13 mouse cellular contexts compared by ENCODE assay signal in genomic region chr7:144417234-144417633, GRCm38 (mm10). TPM values are rescaled to one million over a fixed set of nuclear protein-coding genes. Genes with fewer than 3 reads are reported as not detected.
DNase-seq lines count a peak whose midpoint lies in the region; ATAC-seq and TF ChIP-seq lines count a peak whose summit lies in the region.
"Had no signal": no experiment of that assay in that cellular context is flagged by ENCODE, and none has a peak within 500 bp of the region (broad histone marks: within the 10 kb centered on the region; RNA-seq: fewer than 3 reads in every experiment).

No protein-coding gene starts in this region.

- no peak overlapping the region for H3K4me3 ChIP-seq in intestine, embryonic 14.5 days (ENCODE audit: low read depth, low read length)
- H3K4me3 ChIP-seq in intestine, postnatal 0 days (ENCODE audit: low read depth, low read length), result no peak overlapping the region
- H3K4me3 ChIP-seq in forebrain, embryonic 16.5 days (replicated peaks; ENCODE audit: low read length), result no peak overlapping the region
- H3K4me3 ChIP-seq in hindbrain, postnatal 0 days (ENCODE audit: low read length), result no peak overlapping the region
- no peak overlapping the region for H3K4me3 ChIP-seq in neural tube, embryonic 13.5 days
- H3K4me3 ChIP-seq: embryonic facial prominence, embryonic 15.5 days; liver, embryonic 12.5 days had no signal

- ATAC-seq in intestine, embryonic 14.5 days (replicated peaks; ENCODE audit: low FRiP score, low TSS enrichment, low read depth), result peak; percentile 12; the same call in 1 of the 2 replicates
- no peak for ATAC-seq in intestine, postnatal 0 days
- ATAC-seq in forebrain, embryonic 16.5 days, result peak; percentile 45
- 0 out of 2 replicates have a peak, but pooled peaks have one; percentile 28 for ATAC-seq in hindbrain, postnatal 0 days
- 0 out of 2 replicates have a peak, but pooled peaks have one; percentile 21 for ATAC-seq in neural tube, embryonic 13.5 days (ENCODE audit: low read depth)
- ATAC-seq: liver, embryonic 12.5 days had no signal

- no peak for DNase-seq in intestine, embryonic 14.5 days (ENCODE audit: low spot score)
- DNase-seq in hindbrain, postnatal 0 days (ENCODE audit: low spot score), result no peak
- DNase-seq in spleen, adult 12 weeks (ENCODE audit: low spot score), result no peak
- DNase-seq in cerebellum, postnatal 25 days, result no peak
- DNase-seq in adrenal gland, postnatal 36 days, result no peak
- DNase-seq: kidney, adult 18-20 months; thymus, postnatal 14 days had no signal

- WGBS in intestine, embryonic 14.5 days, result 38% methylated on average over 2 of the region's 2 CpGs
- WGBS in intestine, postnatal 0 days, result 38% methylated on average over 2 of the region's 2 CpGs
- WGBS in forebrain, embryonic 16.5 days, result 21% methylated on average over 2 of the region's 2 CpGs
- 27% methylated on average over 2 of the region's 2 CpGs for WGBS in hindbrain, postnatal 0 days
- WGBS in neural tube, embryonic 13.5 days, result 64% methylated on average over 2 of the region's 2 CpGs

- peaks cover 19% of the 10 kb centered on the region for H3K4me1 ChIP-seq in intestine, embryonic 14.5 days (replicated peaks; ENCODE audit: control insufficient read depth, insufficient read depth, low read length)
- no peaks in the 10 kb centered on the region for H3K4me1 ChIP-seq in intestine, postnatal 0 days (replicated peaks; ENCODE audit: control insufficient read depth, insufficient read depth, low read length)
- peaks cover 22% of the 10 kb centered on the region for H3K4me1 ChIP-seq in forebrain, embryonic 16.5 days (replicated peaks; ENCODE audit: control insufficient read depth, insufficient read depth, low read length)
- peaks cover 24% of the 10 kb centered on the region for H3K4me1 ChIP-seq in hindbrain, postnatal 0 days (ENCODE audit: insufficient read depth, low read length)
- peaks cover 45% of the 10 kb centered on the region for H3K4me1 ChIP-seq in neural tube, embryonic 13.5 days (replicated peaks)

- H3K9me3 ChIP-seq in intestine, embryonic 14.5 days (ENCODE audit: control insufficient read depth, low read length), result no peaks in the 10 kb centered on the region
- no peaks in the 10 kb centered on the region for H3K9me3 ChIP-seq in intestine, postnatal 0 days (ENCODE audit: control insufficient read depth)
- no peaks in the 10 kb centered on the region for H3K9me3 ChIP-seq in forebrain, embryonic 16.5 days (ENCODE audit: control insufficient read depth, low read length)
- H3K9me3 ChIP-seq in hindbrain, postnatal 0 days (ENCODE audit: low read length), result no peaks in the 10 kb centered on the region
- H3K9me3 ChIP-seq in neural tube, embryonic 13.5 days, result no peaks in the 10 kb centered on the region
- H3K9me3 ChIP-seq: embryonic facial prominence, embryonic 15.5 days; G1E; liver, embryonic 12.5 days had no signal

- H3K9ac ChIP-seq in intestine, embryonic 14.5 days (ENCODE audit: low read length), result no peak overlapping the region
- H3K9ac ChIP-seq in intestine, postnatal 0 days (ENCODE audit: low read depth, low read length), result no peak overlapping the region
- 0 out of 2 replicates have a peak overlapping the region, but pooled peaks have one; percentile 23 for H3K9ac ChIP-seq in forebrain, embryonic 16.5 days (replicated peaks; ENCODE audit: low read depth, low read length)
- no peak overlapping the region; the same call in 1 of the 2 replicates for H3K9ac ChIP-seq in hindbrain, postnatal 0 days (replicated peaks; ENCODE audit: low read length)
- peak overlapping the region; percentile 23; the same call in 1 of the 2 replicates for H3K9ac ChIP-seq in neural tube, embryonic 13.5 days
- H3K9ac ChIP-seq: embryonic facial prominence, embryonic 15.5 days; liver, embryonic 12.5 days had no signal

- no peak overlapping the region; the same call in 1 of the 2 replicates for H3K27ac ChIP-seq in intestine, embryonic 14.5 days (ENCODE audit: low read depth)
- no peak overlapping the region for H3K27ac ChIP-seq in intestine, postnatal 0 days (ENCODE audit: low read depth, low read length)
- H3K27ac ChIP-seq in forebrain, embryonic 16.5 days (ENCODE audit: low read length), result peak overlapping the region; percentile 80
- peak overlapping the region; percentile 67 for H3K27ac ChIP-seq in hindbrain, postnatal 0 days
- peak overlapping the region; percentile 88 for H3K27ac ChIP-seq in neural tube, embryonic 13.5 days (replicated peaks)
- H3K27ac ChIP-seq: liver, embryonic 12.5 days had no signal

- H3K27me3 ChIP-seq in intestine, embryonic 14.5 days (replicated peaks; ENCODE audit: control insufficient read depth, insufficient read depth, low read length), result no peaks in the 10 kb centered on the region
- no peaks in the 10 kb centered on the region for H3K27me3 ChIP-seq in intestine, postnatal 0 days (replicated peaks; ENCODE audit: control insufficient read depth, insufficient read depth, low read length)
- H3K27me3 ChIP-seq in forebrain, embryonic 16.5 days (replicated peaks; ENCODE audit: control insufficient read depth, insufficient read depth, low read length), result no peaks in the 10 kb centered on the region
- H3K27me3 ChIP-seq in hindbrain, postnatal 0 days (ENCODE audit: insufficient read depth, low read length), result no peaks in the 10 kb centered on the region
- H3K27me3 ChIP-seq in neural tube, embryonic 13.5 days, result no peaks in the 10 kb centered on the region
- H3K27me3 ChIP-seq: embryonic facial prominence, embryonic 15.5 days had no signal

- TF ChIP-seq CTCF in intestine, postnatal 0 days (IDR thresholded peaks at IDR 0.05; ENCODE audit: low read depth), result no peak
- TF ChIP-seq CTCF in hindbrain, postnatal 0 days (IDR thresholded peaks at IDR 0.05; ENCODE audit: low read depth), result no peak

- no peaks in the 10 kb centered on the region for H3K36me3 ChIP-seq in intestine, embryonic 14.5 days (ENCODE audit: control insufficient read depth, insufficient read depth, low read length)
- no peaks in the 10 kb centered on the region for H3K36me3 ChIP-seq in intestine, postnatal 0 days (ENCODE audit: control insufficient read depth, insufficient read depth)
- no peaks in the 10 kb centered on the region for H3K36me3 ChIP-seq in forebrain, embryonic 16.5 days (ENCODE audit: control insufficient read depth, insufficient read depth)
- no peaks in the 10 kb centered on the region for H3K36me3 ChIP-seq in hindbrain, postnatal 0 days (ENCODE audit: insufficient read depth, low read length)
- peaks cover 22% of the 10 kb centered on the region; the same call in 1 of the 2 replicates for H3K36me3 ChIP-seq in neural tube, embryonic 13.5 days
- H3K36me3 ChIP-seq: embryonic facial prominence, embryonic 15.5 days; G1E; liver, embryonic 12.5 days had no signal

- H3K4me2 ChIP-seq in intestine, embryonic 14.5 days (ENCODE audit: low read length), result no peak overlapping the region
- H3K4me2 ChIP-seq in intestine, postnatal 0 days (replicated peaks; ENCODE audit: low read depth), result no peak overlapping the region
- H3K4me2 ChIP-seq in forebrain, embryonic 16.5 days (ENCODE audit: low read length), result peak overlapping the region; percentile 45
- H3K4me2 ChIP-seq in hindbrain, postnatal 0 days (ENCODE audit: low read depth, low read length), result peak overlapping the region; percentile 38
- H3K4me2 ChIP-seq in neural tube, embryonic 13.5 days, result peak overlapping the region; percentile 29
- H3K4me2 ChIP-seq: embryonic facial prominence, embryonic 15.5 days; liver, embryonic 12.5 days had no signal

RNA-seq across cellular contexts. Expression of gene Cttn, which starts 53.6 kb away (rescaled TPM):
- 153 and 161 TPM in 2 replicates for polyA plus RNA-seq in intestine, embryonic 14.5 days (2014; fragmentation: Nextera tagmentation; extraction: Ambion mirVana)
- polyA plus RNA-seq in intestine, postnatal 0 days (2015; fragmentation: Nextera tagmentation; extraction: Ambion mirVana), result 123 and 146 TPM in 2 replicates
- 181 and 189 TPM in 2 replicates for polyA plus RNA-seq in forebrain, embryonic 16.5 days (2015; fragmentation: Nextera tagmentation; extraction: Ambion mirVana)
- total RNA-seq in hindbrain, postnatal 0 days (2014; rRNA removed), result 120 TPM in 2 replicates
- 154 and 157 TPM in 2 replicates for polyA plus RNA-seq in hindbrain, postnatal 0 days (2015; fragmentation: Nextera tagmentation; extraction: Ambion mirVana)
- polyA plus RNA-seq in neural tube, embryonic 13.5 days (2015; fragmentation: Nextera tagmentation; extraction: Ambion mirVana), result 158 and 174 TPM in 2 replicates
- total RNA-seq in adrenal gland, postnatal 36 days (2021), result 100 to 1,000 TPM; 239 to 243 TPM

Comparison
In these comparisons a context has a peak if more than half of its experiments do, and no peak if none do; other contexts are left out.
1. H3K27ac ChIP-seq: peak in forebrain, embryonic 16.5 days (single experiment), hindbrain, postnatal 0 days (single experiment) and neural tube, embryonic 13.5 days (single experiment); none in intestine, embryonic 14.5 days (single experiment) and intestine, postnatal 0 days (single experiment).
2. H3K4me2 ChIP-seq: peak in forebrain, embryonic 16.5 days (single experiment), hindbrain, postnatal 0 days (single experiment) and neural tube, embryonic 13.5 days (single experiment); none in intestine, embryonic 14.5 days (single experiment) and intestine, postnatal 0 days (single experiment).
3. H3K9ac ChIP-seq: peak in forebrain, embryonic 16.5 days (single experiment) and neural tube, embryonic 13.5 days (single experiment); none in intestine, embryonic 14.5 days (single experiment), intestine, postnatal 0 days (single experiment) and hindbrain, postnatal 0 days (single experiment).